Mouse (Mus musculus) small intestine, adult 2 months (tissue): ENCODE results near the gene Runx1. TPM values are rescaled to one million over a fixed set of nuclear protein-coding genes. Genes with fewer than 3 reads are reported as not detected.

Source experiments
- H3K27ac ChIP-seq: fragments of 200-500 bp; 2 replicates; pipeline ENCODE4 v1.5.1; 2012; ENCODE audit warnings: low read depth, low read length, control low read depth, inconsistent platforms; ENCODE audit not compliant: insufficient read depth
- H3K27me3 ChIP-seq: fragments of 200-500 bp; 2 replicates; pipeline ENCODE4 v1.6.1; 2012; ENCODE audit warnings: mild to moderate bottlenecking, moderate library complexity, low read length, inconsistent platforms; ENCODE audit not compliant: control insufficient read depth, insufficient read depth
- H3K36me3 ChIP-seq: fragments of 200-500 bp; 2 replicates; pipeline ENCODE4 v1.6.1; 2012; ENCODE audit warnings: mild to moderate bottlenecking, low read length, control low read depth, inconsistent platforms; ENCODE audit not compliant: control insufficient read depth, insufficient read depth
- H3K4me1 ChIP-seq: fragments of 200-500 bp; 2 replicates; pipeline ENCODE4 v1.6.1; 2012; ENCODE audit warnings: low read length, inconsistent platforms, mixed read lengths; ENCODE audit not compliant: control insufficient read depth, insufficient read depth, insufficient read length
- H3K4me3 ChIP-seq: fragments of 200-500 bp; 2 replicates; pipeline ENCODE4 v1.5.1; 2012; ENCODE audit warnings: low read depth, mild to moderate bottlenecking, control low read depth, inconsistent platforms, low read length, moderate library complexity
- CTCF ChIP-seq: fragments of 200-500 bp; IDR thresholded peaks from 2 replicates; pipeline ENCODE4 v1.5.1; 2012; ENCODE audit warnings: low read depth, mild to moderate bottlenecking, control low read depth, inconsistent platforms, low read length, moderate library complexity, mixed read lengths; ENCODE audit not compliant: insufficient replicate concordance, insufficient read length; ENCODE audit errors: extremely low read depth
- POLR2A ChIP-seq: fragments of 200-500 bp; IDR thresholded peaks from 2 replicates; pipeline ENCODE4 v1.6.1; 2012; ENCODE audit warnings: low read depth, mild to moderate bottlenecking, control low read depth, inconsistent platforms, low read length, moderate library complexity
- WGBS: fragments of 180-500 bp; shearing (Covaris S2); methylation state at CpG from one replicate; pipeline ENCODE4 v1.1.7; 2018; 5-methylcytosine and 5-hydroxymethylcytosine counted together
- polyA plus RNA-seq: library from polyadenylated mRNA; depleted of rRNA; stranded (reverse); fragments of >200 nt; gene quantifications from 2 replicates; pipeline ENCODE4 v1.2.3, GENCODE M21; 2012

The Runx1 gene
- polyA plus RNA-seq, 1 experiment = 15.4 TPM

GRCm38 (mm10) chr16:92821938-92822629 lies 3.9 kb downstream of the Runx1 start:
- Histone ChIP-seq H3K27me3 (no peaks in the 10 kb centered on the region), H3K36me3 (no peaks in the 10 kb centered on the region), H3K4me1 (peaks cover 8% of the 10 kb centered on the region), H3K4me3 (no peak overlapping the region), H3K27ac (peak overlapping the region; percentile 54)
- 74% methylated on average over 14 of the region's 14 CpGs for WGBS
- TF ChIP-seq CTCF (no peak), POLR2A (no peak)

DNA sequence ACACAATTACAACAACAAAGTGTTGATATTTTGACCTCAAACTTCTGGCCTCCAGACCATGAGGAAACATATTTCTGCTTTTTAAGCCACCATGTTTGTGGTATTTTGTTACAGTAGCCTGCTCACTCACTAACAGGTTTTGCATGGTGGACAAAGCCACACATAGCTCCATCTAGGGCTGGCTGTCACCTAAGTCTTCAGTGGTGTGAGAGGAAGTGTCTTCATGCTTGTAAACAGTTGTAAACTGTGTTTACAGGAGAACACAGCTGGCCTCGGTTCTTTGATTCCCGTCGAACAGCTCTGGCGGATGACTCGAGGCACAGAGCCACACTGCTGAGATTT lies 4.4 kb downstream of the Runx1 start:
- H3K36me3 ChIP-seq = no peaks in the 10 kb centered on the region
- H3K4me1 ChIP-seq = peaks cover 8% of the 10 kb centered on the region
- H3K27ac ChIP-seq = peak overlapping the region; percentile 54
- H3K4me3 ChIP-seq = no peak overlapping the region
- H3K27me3 ChIP-seq = no peaks in the 10 kb centered on the region
- no peak for TF ChIP-seq POLR2A
- no peak for TF ChIP-seq CTCF
- WGBS = 47% methylated on average over 5 of the region's 5 CpGs

DNA sequence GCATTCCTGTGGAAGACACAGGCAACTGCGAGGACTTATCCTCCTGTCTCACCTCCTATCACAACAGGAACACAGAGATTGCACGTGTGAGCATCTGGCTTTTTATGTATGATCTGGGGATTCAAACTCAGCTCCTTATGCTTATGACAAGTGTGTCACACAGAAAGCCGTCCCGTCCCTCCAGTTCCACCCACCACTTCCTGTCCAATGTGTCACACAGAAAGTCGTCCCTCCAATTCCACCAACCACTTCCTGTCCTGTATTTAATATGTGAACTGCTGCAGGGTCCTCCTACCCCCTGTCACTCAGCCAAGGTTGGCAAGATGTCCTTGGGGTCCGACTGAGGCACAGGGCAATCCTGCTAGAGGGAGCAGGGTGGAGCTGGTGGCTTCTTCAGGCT lies 5.5 kb downstream of the Runx1 start:
- no peak for TF ChIP-seq CTCF
- TF ChIP-seq POLR2A = no peak
- Histone ChIP-seq H3K4me3 (no peak overlapping the region), H3K27ac (no peak overlapping the region), H3K4me1 (peaks cover 8% of the 10 kb centered on the region), H3K27me3 (no peaks in the 10 kb centered on the region), H3K36me3 (no peaks in the 10 kb centered on the region)
- 75% methylated on average over 6 of the region's 6 CpGs for WGBS

GRCm38 (mm10) chr16:92818480-92819269 lies 7.3 kb downstream of the Runx1 start:
- H3K4me1 ChIP-seq = peaks cover 8% of the 10 kb centered on the region
- H3K27me3 ChIP-seq = no peaks in the 10 kb centered on the region
- 70% methylated on average over 8 of the region's 8 CpGs for WGBS
- H3K4me3 ChIP-seq = no peak overlapping the region
- no peak for TF ChIP-seq CTCF
- TF ChIP-seq POLR2A = no peak
- H3K27ac ChIP-seq = peak overlapping the region; percentile 37; the same call in 1 of the 2 replicates
- no peaks in the 10 kb centered on the region for H3K36me3 ChIP-seq

DNA sequence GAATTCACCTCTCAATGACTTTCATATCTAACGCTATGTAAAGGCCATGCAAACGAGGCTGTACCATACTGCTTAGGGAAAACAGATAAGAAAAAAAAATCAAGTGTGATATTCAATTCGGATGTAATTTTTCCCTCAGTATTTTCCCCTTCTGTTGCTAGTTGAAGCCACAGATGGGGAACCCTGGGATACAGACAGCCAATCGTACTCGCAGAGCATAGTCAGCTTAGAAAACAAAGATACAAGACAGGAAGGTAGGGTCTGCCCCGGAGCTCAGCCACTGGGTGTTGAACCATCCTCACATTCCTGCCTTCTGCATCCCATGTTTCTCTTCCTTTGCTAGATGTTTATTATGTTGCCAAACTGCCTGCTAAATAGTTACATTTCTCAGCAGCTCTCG lies 9.9 kb downstream of the Runx1 start:
- TF ChIP-seq CTCF = no peak
- TF ChIP-seq POLR2A = no peak
- Histone ChIP-seq H3K27me3 (no peaks in the 10 kb centered on the region), H3K4me1 (peaks cover 6% of the 10 kb centered on the region; the same call in 1 of the 2 replicates), H3K27ac (no peak overlapping the region), H3K36me3 (no peaks in the 10 kb centered on the region), H3K4me3 (no peak overlapping the region)
- 81% methylated on average over 7 of the region's 7 CpGs for WGBS

- 87% methylated on average over 2 of the region's 2 CpGs for WGBS
These were observed 10.8 kb downstream of the Runx1 start for GRCm38 (mm10) chr16:92815195-92815527.

More at GRCm38 (mm10) chr16:92815195-92815527, 10.8 kb downstream of the Runx1 start:
- H3K4me3 ChIP-seq = no peak overlapping the region
- H3K27ac ChIP-seq = no peak overlapping the region
- no peak for TF ChIP-seq POLR2A
- no peak for TF ChIP-seq CTCF
- H3K4me1 ChIP-seq = peaks cover 4% of the 10 kb centered on the region; the same call in 1 of the 2 replicates
- H3K36me3 ChIP-seq = no peaks in the 10 kb centered on the region
- no peaks in the 10 kb centered on the region for H3K27me3 ChIP-seq
